Mouse (Mus musculus) midbrain, embryonic 15.5 days (tissue): ENCODE data around the gene Sun2. TPM values are rescaled to one million over a fixed set of nuclear protein-coding genes. Genes with fewer than 3 reads are reported as not detected.
A peak's percentile ranks its signal among the peaks of the same experiment; 100 is the strongest.

ENCODE experiments used
- ATAC-seq: fragments of 200-750 bp; cut with Nextera tagmentation; replicated peaks from 2 replicates; pipeline ENCODE4 v1.8.0; 2017; ENCODE audit warnings: moderate TSS enrichment
- H3K27ac ChIP-seq: fragments of 300-500 bp; sonication (generic); 2 replicates; pipeline ENCODE4 v1.5.1; 2015; ENCODE audit warnings: mild to moderate bottlenecking, inconsistent platforms
- H3K27me3 ChIP-seq: fragments of 300-500 bp; sonication (generic); replicated peaks from 2 replicates; pipeline ENCODE4 v1.6.1; 2015; ENCODE audit warnings: inconsistent platforms
- H3K36me3 ChIP-seq: fragments of 300-500 bp; sonication (generic); replicated peaks from 2 replicates; pipeline ENCODE4 v1.6.1; 2015; ENCODE audit warnings: inconsistent platforms
- H3K4me1 ChIP-seq: fragments of 300-500 bp; sonication (generic); 2 replicates; pipeline ENCODE4 v1.6.1; 2015; ENCODE audit warnings: inconsistent platforms
- H3K4me2 ChIP-seq: fragments of 300-500 bp; sonication (generic); 2 replicates; pipeline ENCODE4 v1.6.1; 2015; ENCODE audit warnings: inconsistent platforms, mild to moderate bottlenecking, moderate library complexity
- H3K4me3 ChIP-seq: fragments of 300-500 bp; sonication (generic); 2 replicates; pipeline ENCODE4 v1.5.1; 2015; ENCODE audit warnings: mild to moderate bottlenecking, inconsistent platforms
- H3K9ac ChIP-seq: fragments of 300-500 bp; sonication (generic); 2 replicates; pipeline ENCODE4 v1.6.1; 2015; ENCODE audit warnings: mild to moderate bottlenecking, inconsistent platforms
- H3K9me3 ChIP-seq: fragments of 300-500 bp; sonication (generic); 2 replicates; pipeline ENCODE4 v1.6.1; 2016; ENCODE audit warnings: inconsistent platforms
- WGBS: fragments of 180-500 bp; shearing (Covaris S2); methylation state at CpG from one replicate; pipeline ENCODE4 v1.1.7; 2015; ENCODE audit warnings: mixed read lengths; 5-methylcytosine and 5-hydroxymethylcytosine counted together
- polyA plus RNA-seq: library from polyadenylated mRNA; unstranded; fragments of >200 nt; fragmentation: Nextera tagmentation; extraction: Ambion mirVana; gene quantifications from 2 replicates; pipeline ENCODE4 v1.2.1, GENCODE M21; 2015

Gene Sun2
- polyA plus RNA-seq, 1 experiment from 2014 or later = 7.6 TPM

- no peaks in the 10 kb centered on the region for H3K9me3 ChIP-seq
- no peak overlapping the region for H3K4me2 ChIP-seq
- H3K4me3 ChIP-seq = no peak overlapping the region
- H3K4me1 ChIP-seq = peaks cover 7% of the 10 kb centered on the region; the same call in 1 of the 2 replicates
- no peak overlapping the region for H3K9ac ChIP-seq
- no peak overlapping the region for H3K27ac ChIP-seq
- 84% methylated on average over 8 of the region's 8 CpGs for WGBS
- ATAC-seq = no peak
- H3K27me3 ChIP-seq = no peaks in the 10 kb centered on the region
- H3K36me3 ChIP-seq = peaks cover 48% of the 10 kb centered on the region; the same call in 1 of the 2 replicates
Measured at GRCm38 (mm10) chr15:79734311-79734710, 8.0 kb downstream of the Sun2 start.

GRCm38 (mm10) chr15:79733640-79734039, 8.7 kb downstream of the Sun2 start:
- Histone ChIP-seq H3K36me3 (peaks cover 47% of the 10 kb centered on the region; the same call in 1 of the 2 replicates), H3K27me3 (no peaks in the 10 kb centered on the region), H3K4me2 (no peak overlapping the region), H3K9me3 (no peaks in the 10 kb centered on the region), H3K4me3 (no peak overlapping the region), H3K4me1 (peaks cover 5% of the 10 kb centered on the region; the same call in 1 of the 2 replicates), H3K9ac (no peak overlapping the region), H3K27ac (no peak overlapping the region)
- 75% methylated on average over 4 of the region's 4 CpGs for WGBS
- ATAC-seq = no peak

- no peak overlapping the region for H3K4me3 ChIP-seq
- no peak for ATAC-seq
- H3K36me3 ChIP-seq = peaks cover 43% of the 10 kb centered on the region; the same call in 1 of the 2 replicates
- no peaks in the 10 kb centered on the region for H3K9me3 ChIP-seq
- H3K27ac ChIP-seq = no peak overlapping the region
- 95% methylated on average over 8 of the region's 8 CpGs for WGBS
- H3K4me1 ChIP-seq = peaks cover under 1% of the 10 kb centered on the region; the same call in 1 of the 2 replicates
- no peak overlapping the region for H3K9ac ChIP-seq
- no peak overlapping the region for H3K4me2 ChIP-seq
- H3K27me3 ChIP-seq = no peaks in the 10 kb centered on the region
Measured at GRCm38 (mm10) chr15:79733192-79733591, 9.1 kb downstream of the Sun2 start.

- Histone ChIP-seq H3K9ac (no peak overlapping the region), H3K4me3 (no peak overlapping the region), H3K36me3 (peaks cover 38% of the 10 kb centered on the region; the same call in 1 of the 2 replicates), H3K4me2 (no peak overlapping the region), H3K9me3 (no peaks in the 10 kb centered on the region), H3K27ac (no peak overlapping the region), H3K27me3 (no peaks in the 10 kb centered on the region), H3K4me1 (no peaks in the 10 kb centered on the region)
- ATAC-seq = no peak
- WGBS = 85% methylated on average over 7 of the region's 7 CpGs
Measured at GRCm38 (mm10) chr15:79731554-79731953, 10.8 kb downstream of the Sun2 start.

GRCm38 (mm10) chr15:79728731-79729388, 13.5 kb downstream of the Sun2 start:
- Histone ChIP-seq H3K36me3 (peaks cover 31% of the 10 kb centered on the region), H3K4me2 (no peak overlapping the region), H3K4me1 (no peaks in the 10 kb centered on the region), H3K9me3 (no peaks in the 10 kb centered on the region), H3K27ac (no peak overlapping the region), H3K27me3 (no peaks in the 10 kb centered on the region), H3K9ac (no peak overlapping the region), H3K4me3 (no peak overlapping the region)
- no peak for ATAC-seq
- WGBS = 89% methylated on average over 10 of the region's 10 CpGs

GRCm38 (mm10) chr15:79728311-79728710, 14.0 kb downstream of the Sun2 start:
- Histone ChIP-seq H3K4me1 (no peaks in the 10 kb centered on the region), H3K27me3 (no peaks in the 10 kb centered on the region), H3K9me3 (no peaks in the 10 kb centered on the region), H3K4me3 (no peak overlapping the region), H3K9ac (no peak overlapping the region), H3K36me3 (peaks cover 25% of the 10 kb centered on the region), H3K4me2 (no peak overlapping the region), H3K27ac (no peak overlapping the region)
- no peak for ATAC-seq
- WGBS = 48% methylated on average over 5 of the region's 5 CpGs

GRCm38 (mm10) chr15:79727840-79728239, 14.5 kb downstream of the Sun2 start:
- Histone ChIP-seq H3K4me1 (no peaks in the 10 kb centered on the region), H3K27me3 (no peaks in the 10 kb centered on the region), H3K9ac (no peak overlapping the region), H3K36me3 (peaks cover 22% of the 10 kb centered on the region), H3K4me2 (no peak overlapping the region), H3K4me3 (no peak overlapping the region), H3K9me3 (no peaks in the 10 kb centered on the region), H3K27ac (0 out of 2 replicates have a peak overlapping the region, but pooled peaks have one; percentile 5)
- 67% methylated on average over 6 of the region's 6 CpGs for WGBS
- ATAC-seq = no peak

- Histone ChIP-seq H3K36me3 (peaks cover 22% of the 10 kb centered on the region), H3K27ac (no peak overlapping the region)
Measured at GRCm38 (mm10) chr15:79725190-79725789, 17.0 kb downstream of the Sun2 start.

GRCm38 (mm10) chr15:79723439-79723838, 18.9 kb downstream of the Sun2 start:
- no peak overlapping the region for H3K27ac ChIP-seq
- 30% methylated on average over 1 of the region's 1 CpGs for WGBS
- H3K4me3 ChIP-seq = no peak overlapping the region
- H3K4me2 ChIP-seq = no peak overlapping the region
- H3K36me3 ChIP-seq = peaks cover 30% of the 10 kb centered on the region
- H3K4me1 ChIP-seq = no peaks in the 10 kb centered on the region
- H3K9me3 ChIP-seq = no peaks in the 10 kb centered on the region
- no peak overlapping the region for H3K9ac ChIP-seq
- H3K27me3 ChIP-seq = no peaks in the 10 kb centered on the region
- 0 out of 2 replicates have a peak, but pooled peaks have one; percentile 17 for ATAC-seq

More at GRCm38 (mm10) chr15:79725190-79725789, 17.0 kb downstream of the Sun2 start:
- Histone ChIP-seq H3K4me1 (no peaks in the 10 kb centered on the region), H3K4me3 (no peak overlapping the region), H3K9me3 (no peaks in the 10 kb centered on the region), H3K9ac (no peak overlapping the region), H3K27me3 (no peaks in the 10 kb centered on the region), H3K4me2 (no peak overlapping the region)
- no peak for ATAC-seq
- WGBS = 93% methylated on average over 11 of the region's 11 CpGs

- Histone ChIP-seq H3K36me3 (peaks cover 36% of the 10 kb centered on the region), H3K4me2 (no peak overlapping the region), H3K9ac (no peak overlapping the region), H3K9me3 (no peaks in the 10 kb centered on the region), H3K27ac (no peak overlapping the region), H3K27me3 (no peaks in the 10 kb centered on the region), H3K4me3 (no peak overlapping the region), H3K4me1 (no peaks in the 10 kb centered on the region)
- ATAC-seq = no peak
- WGBS = 90% methylated on average over 4 of the region's 4 CpGs
Measured at GRCm38 (mm10) chr15:79720796-79721195, 21.5 kb downstream of the Sun2 start.

- no peak overlapping the region for H3K27ac ChIP-seq
- no peak overlapping the region for H3K4me3 ChIP-seq
- WGBS = 86% methylated on average over 8 of the region's 8 CpGs
- no peaks in the 10 kb centered on the region for H3K9me3 ChIP-seq
- no peak for ATAC-seq
- no peaks in the 10 kb centered on the region for H3K27me3 ChIP-seq
- H3K4me2 ChIP-seq = no peak overlapping the region
- H3K4me1 ChIP-seq = no peaks in the 10 kb centered on the region
- no peak overlapping the region for H3K9ac ChIP-seq
- H3K36me3 ChIP-seq = peaks cover 38% of the 10 kb centered on the region
Measured at GRCm38 (mm10) chr15:79720267-79720666, 22.1 kb downstream of the Sun2 start.

- H3K9me3 ChIP-seq = no peaks in the 10 kb centered on the region
- peaks cover 55% of the 10 kb centered on the region for H3K36me3 ChIP-seq
- no peaks in the 10 kb centered on the region for H3K27me3 ChIP-seq
- no peak overlapping the region for H3K27ac ChIP-seq
- no peak overlapping the region for H3K4me3 ChIP-seq
- no peaks in the 10 kb centered on the region for H3K4me1 ChIP-seq
- no peak overlapping the region for H3K9ac ChIP-seq
- no peak for ATAC-seq
- WGBS = 83% methylated on average over 6 of the region's 6 CpGs
- no peak overlapping the region for H3K4me2 ChIP-seq
Measured at GRCm38 (mm10) chr15:79716710-79717109, 25.6 kb downstream of the Sun2 start.

GRCm38 (mm10) chr15:79715646-79716045, 26.7 kb downstream of the Sun2 start:
- H3K36me3 ChIP-seq = peaks cover 59% of the 10 kb centered on the region
- ATAC-seq = no peak
- WGBS = 96% methylated on average over 7 of the region's 7 CpGs

More at GRCm38 (mm10) chr15:79715646-79716045, 26.7 kb downstream of the Sun2 start:
- Histone ChIP-seq H3K4me3 (no peak overlapping the region), H3K4me1 (no peaks in the 10 kb centered on the region), H3K27me3 (no peaks in the 10 kb centered on the region), H3K9me3 (no peaks in the 10 kb centered on the region), H3K4me2 (no peak overlapping the region), H3K27ac (no peak overlapping the region), H3K9ac (no peak overlapping the region)
